Mouse (Mus musculus): ENCODE results near the gene Slitrk5. TPM values are rescaled to one million over a fixed set of nuclear protein-coding genes. Genes with fewer than 3 reads are reported as not detected.

The Slitrk5 gene
- 0.30 TPM in 1 of 2 replicates, not detected in the other for polyA plus RNA-seq (2011; ENCODE audit: insufficient read depth, insufficient read length, low replicate concordance, missing spikeins)

DNA sequence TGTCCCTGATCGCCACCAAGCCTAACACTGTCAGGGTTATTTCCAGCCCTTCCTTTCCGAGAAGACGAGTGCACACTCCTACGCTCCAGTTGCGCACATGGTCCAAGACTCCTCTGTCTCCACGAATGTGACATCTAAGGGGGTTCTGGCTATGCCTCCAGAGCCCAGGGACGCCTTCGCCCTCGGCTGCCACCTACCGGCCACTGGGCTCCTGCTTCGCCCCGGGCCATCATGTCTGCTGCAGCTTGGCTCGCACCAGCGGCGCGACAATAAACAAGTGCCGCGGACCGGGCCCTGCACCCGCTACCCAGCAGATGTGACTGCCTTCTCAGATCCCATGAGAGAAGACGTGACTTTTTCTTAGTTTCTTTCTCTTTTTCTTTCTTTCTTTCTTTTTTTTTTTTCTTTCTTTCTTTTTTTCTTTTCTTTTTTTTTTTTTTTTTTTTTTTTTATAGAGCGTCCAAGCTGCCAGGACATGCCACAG, at the start of gene Slitrk5:
TSS of gene Slitrk5 (plus strand) at position 434 of the 484 bp plus-strand sequence.
- TF ChIP-seq POLR2A (IDR thresholded peaks at IDR 0.05; ENCODE audit: borderline replicate concordance, control insufficient read depth, low read depth, low read length) (no peak), CTCF (IDR thresholded peaks at IDR 0.05; ENCODE audit: control insufficient read depth, insufficient read depth, low read length) (peak; percentile 27; the same call in 1 of the 2 replicates)
- no peak within 1 kb of the TSS for H3K27ac ChIP-seq (ENCODE audit: control insufficient read depth, insufficient read depth, low read depth, low read length, poor library complexity)
- H3K4me3 ChIP-seq (replicated peaks; ENCODE audit: control insufficient read depth, low read depth, low read length), result no peak within 1 kb of the TSS
- no peaks in the 10 kb centered on the region for H3K4me1 ChIP-seq (ENCODE audit: control insufficient read depth, insufficient read depth, low read length)
- WGBS, result 3% methylated on average over 22 of the region's 22 CpGs

DNA sequence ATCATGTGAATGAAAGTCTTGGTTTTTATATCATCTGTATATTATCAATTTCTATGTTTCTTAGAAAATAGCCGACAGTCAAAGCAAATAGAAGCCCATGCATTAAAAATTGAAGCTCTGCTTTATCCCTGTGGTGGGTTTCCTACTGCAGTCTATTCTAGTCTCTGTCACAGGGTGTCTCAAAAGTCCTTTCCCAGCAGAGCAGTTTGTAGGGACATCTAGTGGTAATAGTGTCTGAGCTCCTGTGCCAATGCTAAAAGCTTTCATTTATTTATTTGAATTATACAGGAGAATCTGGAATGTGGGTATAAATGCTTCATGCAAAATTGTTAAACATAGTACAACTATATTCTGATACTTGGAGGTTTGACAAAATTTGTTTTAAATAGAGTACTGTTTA, 2.0 kb upstream of the Slitrk5 start:
- no peak for TF ChIP-seq POLR2A (IDR thresholded peaks at IDR 0.05; ENCODE audit: borderline replicate concordance, control insufficient read depth, low read depth, low read length)
- no peak for TF ChIP-seq CTCF (IDR thresholded peaks at IDR 0.05; ENCODE audit: control insufficient read depth, insufficient read depth, low read length)
- no peak overlapping the region for H3K27ac ChIP-seq (ENCODE audit: control insufficient read depth, insufficient read depth, low read depth, low read length, poor library complexity)
- no peak overlapping the region for H3K4me3 ChIP-seq (replicated peaks; ENCODE audit: control insufficient read depth, low read depth, low read length)
- WGBS, result 49% methylated on average over 1 of the region's 1 CpGs
- H3K4me1 ChIP-seq (ENCODE audit: control insufficient read depth, insufficient read depth, low read length), result no peaks in the 10 kb centered on the region

DNA sequence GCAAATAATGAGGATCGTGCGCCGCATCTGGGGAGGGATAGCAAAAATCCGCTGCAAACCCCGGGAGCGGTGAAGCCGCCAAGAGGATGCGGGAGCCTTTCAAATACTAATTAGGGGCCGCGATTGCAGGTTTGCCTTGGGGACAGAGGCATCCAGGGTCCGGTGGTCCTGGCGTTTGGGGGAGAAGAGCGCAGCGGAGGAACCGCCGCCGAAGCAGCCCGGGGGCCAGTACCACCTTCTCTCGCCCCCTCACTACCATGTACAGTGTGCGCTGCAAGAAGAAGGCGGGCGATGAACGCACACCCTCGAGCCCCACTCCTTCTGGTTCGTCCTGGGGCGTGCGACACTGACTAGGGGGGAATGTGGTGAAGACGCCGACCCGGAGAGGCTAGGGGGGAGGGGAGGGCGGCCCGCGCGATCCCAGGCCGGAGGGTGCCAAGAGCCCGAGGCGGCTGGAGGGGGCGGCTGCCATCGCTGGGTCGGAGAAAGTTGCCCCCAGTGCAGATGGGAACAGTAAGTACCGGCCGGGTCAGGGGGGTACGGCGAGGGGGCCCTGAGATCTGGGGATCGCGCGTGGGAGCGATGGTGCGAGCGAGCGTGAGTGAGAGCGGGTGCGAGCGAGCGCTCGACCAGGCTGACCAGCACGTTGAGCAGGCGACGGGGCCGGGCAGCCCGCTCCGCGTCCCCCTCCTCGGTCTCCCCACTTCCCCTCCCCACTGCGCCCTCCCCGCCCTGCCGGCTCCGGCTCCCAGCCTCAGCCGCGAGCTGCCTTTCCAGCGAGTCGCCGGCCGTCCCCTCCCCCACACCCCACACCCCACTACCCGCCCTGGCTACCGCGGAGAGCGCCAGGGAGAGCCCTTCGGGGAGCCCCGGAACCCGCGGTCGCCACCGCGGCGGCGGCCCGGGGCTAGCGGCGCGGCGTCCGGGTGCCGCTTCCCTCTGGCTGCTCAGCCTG, 591 bp downstream of the Slitrk5 start:
- TF ChIP-seq CTCF (IDR thresholded peaks at IDR 0.05; ENCODE audit: control insufficient read depth, insufficient read depth, low read length), result no peak
- under 1% methylated on average over 81 of the region's 94 CpGs for WGBS
- Histone ChIP-seq H3K4me3 (replicated peaks; ENCODE audit: control insufficient read depth, low read depth, low read length) (no peak overlapping the region), H3K4me1 (ENCODE audit: control insufficient read depth, insufficient read depth, low read length) (no peaks in the 10 kb centered on the region), H3K27ac (ENCODE audit: control insufficient read depth, insufficient read depth, low read depth, low read length, poor library complexity) (no peak overlapping the region)

DNA sequence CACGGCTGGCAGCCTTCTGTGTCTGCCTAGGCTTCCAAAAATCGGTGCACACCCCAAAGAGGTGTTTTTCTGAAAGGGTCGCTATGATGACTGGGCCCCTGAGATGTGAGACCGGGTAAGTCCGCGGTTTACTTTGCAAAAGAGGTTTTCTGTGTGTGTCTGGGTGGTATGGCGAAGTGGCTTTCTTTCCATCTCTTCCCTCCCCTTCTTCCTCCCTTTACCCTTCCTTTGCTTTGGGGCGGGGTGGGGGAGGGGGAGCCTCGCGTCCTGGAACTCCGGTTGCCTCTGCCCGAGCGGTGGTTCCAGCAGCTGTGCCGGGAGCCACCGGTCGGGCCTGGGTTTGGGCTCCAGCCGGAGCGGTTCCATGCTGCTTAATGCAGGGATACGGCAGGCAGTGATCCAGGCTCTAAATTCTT, 1.3 kb downstream of the Slitrk5 start:
- 4% methylated on average over 19 of the region's 19 CpGs for WGBS
- H3K27ac ChIP-seq (ENCODE audit: control insufficient read depth, insufficient read depth, low read depth, low read length, poor library complexity), result no peak overlapping the region
- no peaks in the 10 kb centered on the region for H3K4me1 ChIP-seq (ENCODE audit: control insufficient read depth, insufficient read depth, low read length)
- no peak overlapping the region for H3K4me3 ChIP-seq (replicated peaks; ENCODE audit: control insufficient read depth, low read depth, low read length)
- TF ChIP-seq CTCF (IDR thresholded peaks at IDR 0.05; ENCODE audit: control insufficient read depth, insufficient read depth, low read length) (no peak), POLR2A (IDR thresholded peaks at IDR 0.05; ENCODE audit: borderline replicate concordance, control insufficient read depth, low read depth, low read length) (no peak)

DNA sequence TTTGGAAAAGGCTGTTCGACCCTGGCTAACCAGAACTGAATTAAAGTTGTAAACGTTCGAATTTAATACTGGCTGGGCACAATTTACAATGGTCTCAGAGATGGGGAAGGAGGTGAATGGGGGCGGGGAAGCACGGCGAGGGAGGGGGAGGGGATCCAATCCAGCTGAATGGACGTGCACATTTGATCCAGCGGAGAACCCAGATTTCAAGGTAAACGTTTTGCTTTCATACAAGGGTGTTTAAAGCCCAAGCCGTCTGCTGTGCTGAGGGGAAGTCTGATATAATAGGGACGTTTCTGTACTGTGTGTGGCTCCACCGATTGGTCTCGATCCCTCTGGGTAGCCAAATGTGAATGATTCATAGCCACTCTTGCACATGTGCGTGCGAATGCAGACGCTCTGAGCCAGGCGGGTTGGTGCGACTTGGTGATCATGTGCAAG, 2.0 kb downstream of the Slitrk5 start:
- H3K27ac ChIP-seq (ENCODE audit: control insufficient read depth, insufficient read depth, low read depth, low read length, poor library complexity), result no peak overlapping the region
- WGBS, result 2% methylated on average over 18 of the region's 18 CpGs
- H3K4me1 ChIP-seq (ENCODE audit: control insufficient read depth, insufficient read depth, low read length), result no peaks in the 10 kb centered on the region
- TF ChIP-seq CTCF (IDR thresholded peaks at IDR 0.05; ENCODE audit: control insufficient read depth, insufficient read depth, low read length) (no peak), POLR2A (IDR thresholded peaks at IDR 0.05; ENCODE audit: borderline replicate concordance, control insufficient read depth, low read depth, low read length) (no peak)
- H3K4me3 ChIP-seq (replicated peaks; ENCODE audit: control insufficient read depth, low read depth, low read length), result no peak overlapping the region

DNA sequence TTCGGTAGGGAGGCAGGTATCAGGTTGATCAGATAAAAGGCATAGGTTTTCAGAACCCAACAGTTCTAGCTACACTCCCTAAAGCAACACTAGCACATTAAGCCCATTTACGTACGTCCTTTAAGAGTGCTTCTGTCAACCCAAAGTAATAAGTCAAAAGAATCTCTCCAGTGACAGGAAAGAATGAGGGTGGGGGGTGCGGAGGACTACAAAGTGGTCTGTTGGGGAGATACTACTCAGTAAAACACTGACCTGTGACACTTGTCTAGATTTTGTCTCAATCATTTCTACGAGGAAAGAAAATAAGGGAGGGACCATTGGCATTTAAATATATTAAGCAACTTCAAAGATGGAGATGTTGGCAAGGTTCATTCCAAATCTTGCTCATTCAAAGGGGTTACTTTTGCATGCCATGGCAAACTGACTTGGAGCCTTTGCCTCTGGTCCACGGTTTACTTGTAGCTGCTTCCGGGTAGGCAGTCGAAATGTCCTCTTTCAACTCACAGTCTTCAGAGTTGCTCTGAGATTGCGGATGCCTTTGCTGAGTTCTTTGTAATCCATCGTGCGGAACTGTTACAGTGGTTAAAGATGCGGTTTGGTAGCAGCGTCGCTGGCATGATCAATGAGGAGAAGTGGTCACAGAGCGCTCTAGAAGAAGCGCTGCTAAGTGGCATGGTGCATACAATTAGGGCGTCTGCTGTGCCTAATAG, 2.6 kb downstream of the Slitrk5 start:
- Histone ChIP-seq H3K4me1 (ENCODE audit: control insufficient read depth, insufficient read depth, low read length) (no peaks in the 10 kb centered on the region), H3K4me3 (replicated peaks; ENCODE audit: control insufficient read depth, low read depth, low read length) (no peak overlapping the region), H3K27ac (ENCODE audit: control insufficient read depth, insufficient read depth, low read depth, low read length, poor library complexity) (no peak overlapping the region)
- WGBS, result 7% methylated on average over 17 of the region's 17 CpGs
- TF ChIP-seq POLR2A (IDR thresholded peaks at IDR 0.05; ENCODE audit: borderline replicate concordance, control insufficient read depth, low read depth, low read length) (no peak), CTCF (IDR thresholded peaks at IDR 0.05; ENCODE audit: control insufficient read depth, insufficient read depth, low read length) (no peak)

DNA sequence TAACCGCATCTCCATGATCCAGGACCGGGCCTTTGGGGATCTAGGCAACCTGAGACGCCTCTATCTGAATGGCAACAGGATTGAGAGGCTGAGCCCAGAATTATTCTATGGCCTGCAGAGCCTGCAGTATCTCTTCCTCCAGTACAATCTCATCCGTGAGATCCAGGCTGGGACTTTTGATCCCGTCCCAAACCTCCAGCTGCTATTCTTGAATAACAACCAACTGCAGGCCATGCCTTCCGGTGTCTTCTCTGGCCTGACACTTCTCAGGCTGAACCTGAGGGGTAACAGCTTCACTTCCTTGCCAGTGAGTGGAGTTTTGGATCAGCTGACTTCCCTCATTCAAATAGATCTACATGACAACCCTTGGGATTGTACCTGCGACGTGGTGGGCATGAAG, 5.4 kb downstream of the Slitrk5 start:
- Histone ChIP-seq H3K4me3 (replicated peaks; ENCODE audit: control insufficient read depth, low read depth, low read length) (no peak overlapping the region), H3K27ac (ENCODE audit: control insufficient read depth, insufficient read depth, low read depth, low read length, poor library complexity) (no peak overlapping the region), H3K4me1 (ENCODE audit: control insufficient read depth, insufficient read depth, low read length) (no peaks in the 10 kb centered on the region)
- WGBS, result 65% methylated on average over 8 of the region's 8 CpGs
- no peak for TF ChIP-seq POLR2A (IDR thresholded peaks at IDR 0.05; ENCODE audit: borderline replicate concordance, control insufficient read depth, low read depth, low read length)
- TF ChIP-seq CTCF (IDR thresholded peaks at IDR 0.05; ENCODE audit: control insufficient read depth, insufficient read depth, low read length), result no peak

DNA sequence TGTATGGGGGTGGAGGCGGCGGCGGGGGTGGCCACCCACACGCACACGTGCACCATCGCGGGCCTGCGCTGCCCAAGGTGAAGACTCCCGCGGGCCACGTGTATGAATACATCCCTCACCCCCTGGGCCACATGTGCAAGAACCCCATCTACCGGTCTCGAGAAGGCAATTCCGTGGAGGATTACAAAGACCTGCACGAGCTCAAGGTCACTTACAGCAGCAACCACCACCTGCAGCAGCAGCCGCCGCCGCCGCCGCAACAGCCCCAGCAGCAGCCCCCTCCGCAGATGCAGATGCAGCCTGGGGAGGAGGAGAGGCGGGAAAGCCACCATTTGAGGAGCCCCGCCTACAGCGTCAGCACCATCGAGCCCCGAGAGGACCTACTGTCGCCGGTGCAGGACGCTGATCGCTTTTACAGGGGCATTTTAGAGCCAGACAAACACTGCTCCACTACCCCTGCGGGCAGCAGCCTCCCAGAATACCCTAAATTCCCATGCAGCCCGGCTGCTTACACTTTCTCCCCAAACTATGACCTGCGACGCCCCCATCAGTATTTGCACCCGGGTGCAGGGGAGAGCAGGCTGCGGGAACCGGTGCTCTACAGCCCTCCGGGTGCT, 6.3 kb downstream of the Slitrk5 start:
- no peaks in the 10 kb centered on the region for H3K4me1 ChIP-seq (ENCODE audit: control insufficient read depth, insufficient read depth, low read length)
- TF ChIP-seq POLR2A (IDR thresholded peaks at IDR 0.05; ENCODE audit: borderline replicate concordance, control insufficient read depth, low read depth, low read length) (no peak), CTCF (IDR thresholded peaks at IDR 0.05; ENCODE audit: control insufficient read depth, insufficient read depth, low read length) (no peak)
- no peak overlapping the region for H3K27ac ChIP-seq (ENCODE audit: control insufficient read depth, insufficient read depth, low read depth, low read length, poor library complexity)
- no peak overlapping the region for H3K4me3 ChIP-seq (replicated peaks; ENCODE audit: control insufficient read depth, low read depth, low read length)
- WGBS, result under 1% methylated on average over 38 of the region's 38 CpGs

All from bone marrow, adult 2 months (tissue).